Mouse (Mus musculus) kidney, embryonic 15.5 days (tissue): ENCODE results near the gene Dscaml1. TPM values are rescaled to one million over a fixed set of nuclear protein-coding genes. Genes with fewer than 3 reads are reported as not detected.

Experiments used
- ATAC-seq: fragments of 200-750 bp; cut with Nextera tagmentation; replicated peaks from 2 replicates; pipeline ENCODE4 v1.8.0; 2017; ENCODE audit warnings: moderate TSS enrichment; ENCODE audit not compliant: low FRiP score
- H3K27ac ChIP-seq: fragments of 300-500 bp; sonication (generic); 2 replicates; pipeline ENCODE4 v1.5.1; 2015; ENCODE audit warnings: mild to moderate bottlenecking, inconsistent platforms
- H3K27me3 ChIP-seq: fragments of 300-500 bp; sonication (generic); 2 replicates; pipeline ENCODE4 v1.6.1; 2015; ENCODE audit warnings: inconsistent platforms
- H3K36me3 ChIP-seq: fragments of 300-500 bp; sonication (generic); 2 replicates; pipeline ENCODE4 v1.6.1; 2015; ENCODE audit warnings: inconsistent platforms
- H3K4me1 ChIP-seq: fragments of 300-500 bp; sonication (generic); 2 replicates; pipeline ENCODE4 v1.6.1; 2015; ENCODE audit warnings: inconsistent platforms
- H3K4me2 ChIP-seq: fragments of 300-500 bp; sonication (generic); 2 replicates; pipeline ENCODE4 v1.6.1; 2015; ENCODE audit warnings: moderate library complexity, mild to moderate bottlenecking, inconsistent platforms
- H3K4me3 ChIP-seq: fragments of 300-500 bp; sonication (generic); replicated peaks from 2 replicates; pipeline ENCODE4 v1.5.1; 2015; ENCODE audit warnings: mild to moderate bottlenecking, inconsistent platforms
- H3K9ac ChIP-seq: fragments of 300-500 bp; sonication (generic); 2 replicates; pipeline ENCODE4 v1.6.1; 2015; ENCODE audit warnings: mild to moderate bottlenecking, inconsistent platforms
- H3K9me3 ChIP-seq: fragments of 300-500 bp; sonication (generic); replicated peaks from 2 replicates; pipeline ENCODE4 v1.6.1; 2016; ENCODE audit warnings: inconsistent platforms
- WGBS: fragments of 180-500 bp; shearing (Covaris S2); methylation state at CpG from one replicate; pipeline ENCODE4 v1.1.7; 2015; ENCODE audit warnings: mixed read lengths; 5-methylcytosine and 5-hydroxymethylcytosine counted together
- polyA plus RNA-seq: library from polyadenylated mRNA; unstranded; fragments of >200 nt; fragmentation: Nextera tagmentation; extraction: Ambion mirVana; gene quantifications from 2 replicates; pipeline ENCODE4 v1.2.1, GENCODE M21; 2015

Gene Dscaml1
- polyA plus RNA-seq, 1 experiment from 2014 or later = 0.13 TPM

DNA sequence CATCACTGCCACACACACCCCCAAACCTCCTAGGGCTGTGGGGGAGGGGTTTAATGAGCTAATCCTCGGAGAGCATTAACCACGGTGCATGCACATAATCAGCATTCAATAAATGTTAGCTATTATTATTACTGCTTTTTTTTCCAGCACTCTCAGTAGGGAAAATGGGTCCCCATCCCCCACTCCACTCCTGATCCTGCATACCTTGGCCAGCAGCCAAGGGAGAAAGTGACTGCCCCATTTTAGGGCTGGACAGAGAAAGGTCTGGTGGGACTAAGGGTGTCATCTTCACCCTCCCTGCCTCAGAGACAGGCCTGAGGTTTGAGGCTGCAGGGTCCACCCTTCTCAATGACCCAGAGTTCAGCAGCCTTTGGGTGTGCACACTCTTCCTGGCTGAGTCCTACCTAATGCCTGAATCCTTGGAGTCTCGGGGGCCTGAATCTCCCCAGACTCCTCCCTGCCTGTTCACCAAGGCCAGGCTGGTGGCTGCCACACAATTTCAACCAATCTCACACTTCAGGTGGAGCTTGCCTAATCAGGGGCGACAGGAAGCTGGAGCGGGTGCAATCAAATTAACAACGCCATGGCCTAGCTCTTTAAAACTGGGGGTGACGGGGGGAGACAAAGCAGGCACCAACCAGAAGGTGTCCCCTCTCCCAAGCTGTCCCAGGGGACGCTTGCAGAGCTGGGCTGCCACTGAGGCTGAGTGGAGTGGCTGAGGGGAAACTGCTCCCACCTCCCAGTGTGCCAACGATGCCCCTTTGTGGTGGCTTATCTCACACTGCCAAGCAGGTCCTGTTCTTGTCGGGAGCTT, 267.2 kb downstream of the Dscaml1 start:
- Histone ChIP-seq H3K4me1 (peaks cover 17% of the 10 kb centered on the region), H3K4me3 (no peak overlapping the region), H3K36me3 (no peaks in the 10 kb centered on the region), H3K9ac (no peak overlapping the region), H3K4me2 (no peak overlapping the region), H3K27ac (no peak overlapping the region), H3K27me3 (peaks cover 8% of the 10 kb centered on the region; the same call in 1 of the 2 replicates), H3K9me3 (no peaks in the 10 kb centered on the region)
- WGBS = 29% methylated on average over 10 of the region's 10 CpGs
- ATAC-seq = no peak

GRCm38 (mm10) chr9:45694256-45694655, 267.8 kb downstream of the Dscaml1 start:
- Histone ChIP-seq H3K4me1 (peaks cover 17% of the 10 kb centered on the region), H3K36me3 (no peaks in the 10 kb centered on the region), H3K9me3 (no peaks in the 10 kb centered on the region), H3K4me2 (no peak overlapping the region), H3K4me3 (no peak overlapping the region), H3K27me3 (peaks cover 8% of the 10 kb centered on the region; the same call in 1 of the 2 replicates), H3K27ac (no peak overlapping the region), H3K9ac (no peak overlapping the region)
- WGBS = 28% methylated on average over 2 of the region's 2 CpGs
- no peak for ATAC-seq

DNA sequence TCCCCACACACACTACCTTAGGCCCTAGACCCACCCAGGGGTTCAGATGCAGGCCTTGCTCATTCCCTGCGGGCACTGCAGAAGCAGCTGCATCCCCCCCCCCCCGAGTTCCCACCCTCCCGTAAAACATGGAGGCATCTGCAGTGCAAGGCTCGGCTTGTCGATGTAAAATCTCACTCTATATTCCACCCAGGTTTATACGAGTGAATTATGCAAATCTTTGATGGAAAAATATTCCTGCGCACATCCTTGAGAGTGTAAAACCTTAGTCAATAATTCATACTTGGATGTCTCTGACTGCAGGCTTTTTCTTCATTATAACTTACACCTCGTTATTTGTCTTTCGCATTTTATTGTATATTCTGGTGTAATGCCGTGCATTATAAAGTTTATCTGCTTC, 272.7 kb downstream of the Dscaml1 start:
- WGBS = 79% methylated on average over 10 of the region's 10 CpGs
- no peak overlapping the region for H3K27ac ChIP-seq

GRCm38 (mm10) chr9:45703236-45703635, 276.8 kb downstream of the Dscaml1 start:
- WGBS = 91% methylated on average over 3 of the region's 3 CpGs
- H3K4me3 ChIP-seq = no peak overlapping the region
- no peaks in the 10 kb centered on the region for H3K27me3 ChIP-seq
- H3K9me3 ChIP-seq = no peaks in the 10 kb centered on the region
- H3K4me1 ChIP-seq = no peaks in the 10 kb centered on the region
- no peak overlapping the region for H3K9ac ChIP-seq
- H3K27ac ChIP-seq = no peak overlapping the region
- H3K36me3 ChIP-seq = no peaks in the 10 kb centered on the region
- ATAC-seq = no peak
- no peak overlapping the region for H3K4me2 ChIP-seq

More for the DNA sequence above, 272.7 kb downstream of the Dscaml1 start:
- H3K4me1 ChIP-seq = no peaks in the 10 kb centered on the region
- H3K4me3 ChIP-seq = no peak overlapping the region
- no peak for ATAC-seq
- no peaks in the 10 kb centered on the region for H3K36me3 ChIP-seq
- H3K9me3 ChIP-seq = no peaks in the 10 kb centered on the region
- no peak overlapping the region for H3K4me2 ChIP-seq
- H3K9ac ChIP-seq = no peak overlapping the region
- peaks cover 8% of the 10 kb centered on the region; the same call in 1 of the 2 replicates for H3K27me3 ChIP-seq

DNA sequence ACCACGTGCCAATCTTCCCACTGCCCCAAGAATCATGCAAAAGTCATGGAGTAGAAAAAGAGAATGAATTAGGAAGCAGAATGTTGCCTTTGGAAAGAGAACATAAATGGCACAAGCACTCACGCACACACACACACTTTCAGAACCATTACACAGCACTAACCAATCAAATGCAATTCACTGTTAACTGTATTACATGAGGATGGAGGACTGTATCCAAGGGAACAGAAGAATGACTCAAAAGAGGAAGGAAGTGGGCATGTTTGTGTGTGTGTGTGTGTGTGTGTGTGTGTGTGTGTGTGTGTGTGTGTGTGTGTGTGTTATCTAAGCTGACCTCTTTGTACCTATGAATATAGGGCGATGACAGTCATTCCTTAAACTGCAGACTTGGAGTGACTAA, 278.0 kb downstream of the Dscaml1 start:
- Histone ChIP-seq H3K9ac (no peak overlapping the region), H3K36me3 (no peaks in the 10 kb centered on the region), H3K4me1 (no peaks in the 10 kb centered on the region), H3K27ac (no peak overlapping the region), H3K4me3 (no peak overlapping the region), H3K27me3 (no peaks in the 10 kb centered on the region), H3K9me3 (no peaks in the 10 kb centered on the region), H3K4me2 (no peak overlapping the region)
- 65% methylated on average over 3 of the region's 3 CpGs for WGBS
- no peak for ATAC-seq

DNA sequence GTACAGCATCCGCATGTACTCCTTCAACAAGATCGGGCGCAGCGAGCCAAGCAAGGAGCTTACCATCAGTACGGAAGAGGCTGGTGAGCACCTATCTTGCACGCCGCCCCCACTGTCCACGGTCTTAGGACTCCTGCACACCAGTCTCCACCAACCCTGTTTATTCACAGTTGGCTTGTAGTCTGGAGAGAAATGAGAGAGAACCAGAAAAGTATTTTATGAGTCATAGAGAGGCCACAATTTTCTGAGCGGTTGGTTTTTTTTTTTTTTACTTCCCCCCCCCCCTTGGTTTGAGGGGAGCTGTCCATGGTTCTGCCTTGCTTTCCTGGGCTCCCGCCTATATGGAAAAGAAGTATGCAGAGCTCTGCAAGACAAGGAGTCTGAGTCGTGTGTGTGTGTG, 283.9 kb downstream of the Dscaml1 start:
- no peak overlapping the region for H3K27ac ChIP-seq
- H3K4me1 ChIP-seq = no peaks in the 10 kb centered on the region

DNA sequence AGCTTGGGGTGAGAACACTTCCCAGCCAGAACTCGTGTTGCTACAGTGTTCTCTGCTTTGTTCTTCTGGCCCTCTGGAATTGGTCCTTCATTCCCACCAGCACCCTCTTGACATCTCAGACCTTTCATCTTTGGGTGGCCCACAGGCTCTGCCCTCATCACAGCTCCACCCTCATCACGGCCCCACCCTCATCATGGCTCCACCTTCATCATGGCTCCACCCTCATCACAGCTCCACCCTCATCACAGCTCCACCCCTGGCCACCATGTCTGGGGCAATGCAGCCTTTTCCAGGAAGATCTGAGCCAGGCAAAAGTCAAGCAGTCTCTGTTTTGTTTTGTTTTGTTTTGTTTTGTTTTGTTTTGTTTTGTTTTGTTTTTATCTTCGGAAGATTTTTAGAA, 289.0 kb downstream of the Dscaml1 start:
- Histone ChIP-seq H3K9ac (no peak overlapping the region), H3K36me3 (no peaks in the 10 kb centered on the region), H3K4me1 (no peaks in the 10 kb centered on the region), H3K9me3 (no peaks in the 10 kb centered on the region), H3K4me3 (no peak overlapping the region), H3K4me2 (no peak overlapping the region), H3K27me3 (no peaks in the 10 kb centered on the region), H3K27ac (no peak overlapping the region)
- 52% methylated on average over 3 of the region's 3 CpGs for WGBS
- no peak for ATAC-seq

More for the DNA sequence above, 283.9 kb downstream of the Dscaml1 start:
- Histone ChIP-seq H3K9ac (no peak overlapping the region), H3K9me3 (no peaks in the 10 kb centered on the region), H3K36me3 (no peaks in the 10 kb centered on the region), H3K27me3 (no peaks in the 10 kb centered on the region), H3K4me2 (no peak overlapping the region), H3K4me3 (no peak overlapping the region)
- 68% methylated on average over 11 of the region's 11 CpGs for WGBS
- ATAC-seq = no peak

DNA sequence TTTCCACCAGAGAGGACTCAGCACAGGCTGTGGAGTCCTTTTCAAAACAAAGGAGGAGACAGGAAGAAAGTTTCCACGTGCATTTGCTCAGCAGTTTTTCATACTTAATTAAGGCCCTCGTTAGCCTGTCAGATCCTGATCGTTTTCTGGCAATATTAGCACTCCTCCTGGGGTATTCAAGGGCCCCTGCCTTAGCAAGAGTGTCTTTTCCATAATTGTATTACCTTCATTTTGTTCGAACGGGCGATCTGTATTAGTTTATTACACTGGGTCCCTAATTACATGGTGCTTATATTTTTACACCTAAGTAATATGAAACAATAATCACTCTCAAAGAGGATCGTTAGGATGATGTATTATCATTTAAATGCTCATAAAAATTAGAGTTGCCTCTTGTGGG, 293.6 kb downstream of the Dscaml1 start:
- WGBS = 39% methylated on average over 7 of the region's 7 CpGs
- Histone ChIP-seq H3K27me3 (no peaks in the 10 kb centered on the region), H3K4me3 (no peak overlapping the region), H3K4me1 (no peaks in the 10 kb centered on the region), H3K9ac (no peak overlapping the region), H3K9me3 (no peaks in the 10 kb centered on the region), H3K27ac (no peak overlapping the region), H3K4me2 (no peak overlapping the region), H3K36me3 (no peaks in the 10 kb centered on the region)
- ATAC-seq = no peak

DNA sequence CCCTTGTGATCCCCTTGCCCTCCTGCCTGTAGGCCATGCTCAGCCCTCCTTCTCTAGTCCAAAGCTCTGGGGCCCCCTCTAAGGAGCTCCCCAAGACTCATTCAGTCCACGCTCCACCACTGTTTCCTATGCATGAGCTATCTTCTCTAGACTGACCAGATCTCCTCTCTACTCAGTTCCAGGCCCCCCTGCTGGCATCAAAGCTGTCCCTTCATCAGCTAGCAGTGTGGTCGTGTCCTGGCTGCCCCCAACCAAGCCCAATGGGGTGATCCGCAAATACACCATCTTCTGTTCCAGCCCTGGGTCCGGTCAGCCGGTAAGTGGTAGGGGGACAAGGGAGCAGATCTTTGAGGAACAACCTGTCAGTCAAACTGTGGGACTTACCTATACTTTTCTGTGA, 305.4 kb downstream of the Dscaml1 start:
- WGBS = 83% methylated on average over 5 of the region's 5 CpGs
- no peaks in the 10 kb centered on the region for H3K36me3 ChIP-seq
- ATAC-seq = no peak

DNA sequence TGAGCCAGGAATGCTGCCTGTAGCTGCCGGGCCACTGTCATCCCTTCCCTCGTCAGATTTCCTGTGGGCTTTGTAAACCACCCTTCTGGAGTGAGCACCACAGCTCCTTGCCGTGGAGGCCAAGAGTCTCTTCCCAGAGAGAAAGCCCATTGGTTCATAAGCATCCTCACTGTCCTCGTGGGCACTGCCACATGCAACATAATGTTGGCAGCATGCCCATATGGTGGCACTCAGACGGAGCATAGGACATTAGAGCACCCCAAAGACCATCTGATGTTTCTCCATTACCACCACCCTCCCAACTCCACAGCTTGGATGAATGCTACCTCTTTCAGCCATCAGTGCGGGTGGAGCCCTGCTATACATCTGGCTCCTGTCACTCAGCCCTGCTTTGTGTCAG, 306.8 kb downstream of the Dscaml1 start:
- no peak overlapping the region for H3K27ac ChIP-seq

More for the DNA sequence above, 305.4 kb downstream of the Dscaml1 start:
- Histone ChIP-seq H3K27me3 (no peaks in the 10 kb centered on the region), H3K9me3 (no peaks in the 10 kb centered on the region), H3K4me2 (no peak overlapping the region), H3K9ac (no peak overlapping the region), H3K27ac (no peak overlapping the region), H3K4me1 (no peaks in the 10 kb centered on the region), H3K4me3 (no peak overlapping the region)

GRCm38 (mm10) chr9:45739001-45739701, 312.7 kb downstream of the Dscaml1 start:
- ATAC-seq = no peak
- Histone ChIP-seq H3K27me3 (0 out of 2 replicates have a peak, but pooled peaks cover 6% of the 10 kb centered on the region), H3K4me3 (no peak overlapping the region), H3K27ac (no peak overlapping the region), H3K4me2 (no peak overlapping the region), H3K4me1 (no peaks in the 10 kb centered on the region), H3K9me3 (no peaks in the 10 kb centered on the region), H3K9ac (no peak overlapping the region), H3K36me3 (no peaks in the 10 kb centered on the region)
- WGBS = 75% methylated on average over 12 of the region's 12 CpGs

More for the DNA sequence above, 306.8 kb downstream of the Dscaml1 start:
- no peak for ATAC-seq
- Histone ChIP-seq H3K4me3 (no peak overlapping the region), H3K4me1 (no peaks in the 10 kb centered on the region), H3K4me2 (no peak overlapping the region), H3K9me3 (no peaks in the 10 kb centered on the region), H3K36me3 (no peaks in the 10 kb centered on the region), H3K9ac (no peak overlapping the region), H3K27me3 (no peaks in the 10 kb centered on the region)
- 66% methylated on average over 6 of the region's 6 CpGs for WGBS
